Mouse (Mus musculus): ENCODE results near the gene Rasl11a.
A peak's percentile ranks its signal among the peaks of the same experiment; 100 is the strongest.
"Not testable (repeated sequence)": the region's sequence is repeated elsewhere in the genome, so short reads cannot be mapped to it uniquely, and the experiment has no call there.

The Rasl11a gene

GRCm38 (mm10) chr5:146844301-146844941, 450 bp upstream of the Rasl11a start:
- DNase-seq, result no peak

- no peak for DNase-seq
Observed at GRCm38 (mm10) chr5:146846489-146846888, 1.6 kb downstream of the Rasl11a start.

DNA sequence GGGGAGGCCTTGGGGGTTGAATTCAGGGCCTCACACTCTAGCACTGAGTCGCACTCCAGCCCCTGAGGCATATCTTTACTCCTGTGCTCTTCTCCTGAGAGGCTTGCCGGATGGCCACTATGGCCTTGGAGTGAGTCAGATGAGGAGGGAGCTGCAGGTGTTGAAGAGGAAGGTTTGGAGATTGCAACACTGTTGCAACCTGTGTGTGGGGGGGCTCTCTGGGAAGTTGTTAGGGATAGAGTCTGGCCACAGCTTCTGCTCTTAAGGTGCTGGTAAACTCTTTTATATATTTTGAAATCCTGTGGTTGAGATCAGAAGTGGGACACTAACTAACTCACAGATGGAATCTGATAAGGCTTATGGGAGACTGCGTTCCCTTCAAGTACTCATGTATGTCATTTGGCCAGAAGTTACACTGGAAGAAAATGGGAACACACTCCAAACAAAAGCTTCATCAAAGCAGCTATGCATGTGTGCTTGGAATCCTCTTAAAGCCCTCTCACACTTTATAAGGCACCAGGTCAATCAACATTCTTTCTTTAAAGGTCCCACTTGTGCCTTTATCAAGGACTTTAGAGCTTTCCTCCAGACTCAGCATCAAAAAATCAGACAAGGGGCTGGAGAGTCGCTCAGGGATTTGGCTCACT, 4.2 kb downstream of the Rasl11a start:
- DNase-seq, result no peak

DNA sequence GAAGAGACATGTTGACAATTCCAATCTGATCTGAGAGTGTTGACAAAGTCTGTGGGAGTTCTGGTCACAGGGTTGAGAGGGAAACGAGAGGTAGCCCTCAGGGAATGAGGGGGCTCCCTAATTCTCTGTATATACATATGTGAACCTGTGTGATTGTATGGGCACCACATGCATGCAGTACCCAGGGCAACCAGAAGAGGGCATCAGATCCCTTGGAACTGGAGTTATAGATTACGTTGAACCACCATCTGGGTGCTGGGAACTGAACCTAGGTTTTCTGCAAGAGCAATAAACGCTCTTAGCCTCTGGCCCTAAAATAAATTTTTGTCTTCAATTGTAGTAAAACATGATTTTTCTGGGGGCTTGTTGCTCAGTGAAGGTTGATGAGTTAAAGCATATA, 11.2 kb downstream of the Rasl11a start:
- DNase-seq, result no peak

GRCm38 (mm10) chr5:146857620-146858019, 12.7 kb downstream of the Rasl11a start:
- no peak for DNase-seq

GRCm38 (mm10) chr5:146858772-146859171, 13.9 kb downstream of the Rasl11a start:
- DNase-seq, result no peak

DNA sequence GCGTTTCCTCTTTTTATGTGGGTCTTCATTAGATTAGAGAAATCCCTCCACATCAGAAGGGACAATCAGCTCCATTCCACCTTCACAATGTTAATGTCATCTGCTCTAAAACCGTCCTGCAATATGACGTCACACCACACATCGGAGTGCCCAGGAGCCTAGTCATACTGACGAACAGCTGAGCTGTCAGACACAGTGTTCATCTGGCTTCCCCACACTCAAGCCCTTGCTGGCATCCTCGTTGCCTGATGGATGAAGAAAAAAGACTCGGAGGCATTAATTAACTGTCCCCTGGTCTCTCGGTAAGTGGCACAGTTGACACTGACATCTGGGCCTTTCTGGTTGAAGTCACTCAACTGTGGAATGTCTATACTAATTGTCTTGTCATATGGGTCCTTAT, 14.4 kb downstream of the Rasl11a start:
- DNase-seq, result no peak

- no peak for DNase-seq
Observed at GRCm38 (mm10) chr5:146860222-146860998, 15.5 kb downstream of the Rasl11a start.

DNA sequence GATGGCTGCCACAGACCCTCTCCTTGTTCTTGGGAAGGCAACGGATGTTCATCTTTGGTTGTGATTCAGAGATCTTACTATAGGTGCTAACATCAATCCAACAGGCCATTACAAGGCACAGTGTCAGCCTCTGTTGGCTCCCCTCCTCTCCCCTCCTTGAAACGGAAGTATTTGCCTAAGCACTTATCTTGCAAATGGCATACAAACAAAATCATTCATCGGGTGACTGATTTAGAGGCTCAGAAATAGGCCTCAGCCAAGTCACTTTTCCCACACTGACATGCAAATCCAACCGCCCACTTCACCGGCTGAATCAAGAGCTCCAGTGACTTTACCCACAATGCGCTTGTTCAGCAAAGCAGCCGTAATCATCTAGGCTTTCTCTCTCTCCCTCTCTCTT, 16.7 kb downstream of the Rasl11a start:
- no peak for DNase-seq

DNA sequence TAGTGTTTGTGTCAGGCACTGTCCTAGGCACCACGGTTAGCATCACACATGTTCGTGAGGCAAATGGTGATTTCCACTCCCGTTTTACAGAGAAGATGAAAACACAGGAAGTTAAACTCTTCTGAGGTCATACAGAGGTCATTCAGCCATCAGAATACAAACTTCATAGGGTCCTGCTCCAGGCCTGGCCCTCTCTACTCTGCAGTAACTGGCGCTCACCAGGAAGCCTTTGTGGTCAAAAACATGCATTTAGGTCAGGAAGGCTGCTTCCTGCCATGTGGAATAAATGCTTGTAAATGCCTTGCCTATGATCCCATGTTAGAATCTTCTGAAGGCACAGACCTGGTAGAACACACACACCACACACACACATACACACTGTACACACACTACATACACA, 20.6 kb downstream of the Rasl11a start:
- DNase-seq, result no peak

GRCm38 (mm10) chr5:146866277-146866676, 21.4 kb downstream of the Rasl11a start:
- no peak for DNase-seq

DNA sequence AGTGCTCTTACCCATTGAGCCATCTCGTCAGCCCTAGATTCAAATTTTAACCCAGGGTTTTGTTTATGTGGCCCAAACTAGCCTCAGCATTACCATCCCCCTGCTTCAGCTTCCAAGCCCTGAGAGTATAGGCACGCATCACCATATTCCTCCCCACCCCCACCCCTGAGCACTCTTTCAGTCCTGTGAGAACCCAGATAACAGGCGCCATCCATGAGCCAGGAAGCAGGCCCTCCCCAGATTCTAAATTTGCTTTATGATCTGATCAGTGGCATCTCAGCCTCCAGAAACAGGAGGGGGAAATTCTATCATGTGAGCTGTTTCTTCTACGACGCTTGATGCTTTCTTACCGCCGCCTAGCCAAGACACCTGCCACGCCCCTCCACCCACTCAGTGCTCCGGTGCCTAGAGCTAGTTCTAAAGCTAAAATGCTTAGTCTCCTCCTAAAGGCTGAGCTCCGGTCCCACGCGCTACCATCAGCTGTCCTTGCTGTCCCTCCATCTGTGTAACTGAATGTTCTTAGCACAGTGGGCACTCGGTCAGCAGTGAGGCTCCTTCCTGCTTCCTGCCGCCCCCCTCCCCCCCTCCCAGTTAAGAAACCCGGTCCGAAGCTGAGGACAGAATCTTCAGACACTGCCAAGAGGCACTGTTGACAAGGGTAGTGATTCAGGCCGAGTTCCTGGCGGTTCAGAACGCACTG, 22.5 kb downstream of the Rasl11a start:
- DNase-seq, result peak; percentile 57 to 71

DNA sequence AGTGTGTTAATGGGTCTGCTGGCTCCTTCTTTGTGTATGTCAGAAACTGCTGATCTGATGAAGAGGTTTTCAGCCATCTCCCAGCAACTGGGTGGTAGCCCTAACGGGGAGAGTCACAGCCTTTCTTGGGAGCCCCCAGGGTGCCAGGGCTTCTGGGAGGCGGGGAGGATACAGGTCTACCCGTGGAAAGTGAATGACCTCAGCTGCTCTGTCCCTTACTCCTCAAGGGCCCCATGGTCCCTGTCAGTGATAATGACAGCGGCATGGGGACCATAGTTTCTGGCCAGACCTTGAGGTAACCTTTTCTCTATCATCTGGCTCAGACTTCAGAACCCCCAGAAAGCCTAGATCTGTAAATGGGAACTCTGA, 23.1 kb downstream of the Rasl11a start:
- DNase-seq, result no peak

GRCm38 (mm10) chr5:146872981-146873631, 28.2 kb downstream of the Rasl11a start:
- DNase-seq, result no peak

DNA sequence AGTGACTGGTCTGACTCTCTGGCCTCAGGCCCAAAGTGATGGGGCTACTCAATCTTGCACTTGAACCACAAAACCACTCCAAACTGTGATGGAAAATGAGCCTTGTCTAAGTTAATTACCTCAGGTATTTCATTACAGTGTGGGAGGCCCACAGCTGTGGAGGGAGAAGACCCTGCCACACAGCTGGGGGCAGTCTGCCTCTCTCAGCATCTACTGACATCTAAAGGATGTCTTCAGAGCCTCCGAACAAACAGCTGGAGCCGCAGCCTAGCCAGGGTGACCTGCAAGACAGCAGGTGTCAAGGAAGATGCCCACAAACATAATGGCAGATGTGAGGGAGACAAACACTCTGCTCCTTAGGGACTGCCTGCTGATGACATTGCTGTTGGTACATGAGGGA, 31.2 kb downstream of the Rasl11a start:
- no peak for DNase-seq

- not testable (repeated sequence) for DNase-seq
Observed at GRCm38 (mm10) chr5:146877882-146878281, 33.0 kb downstream of the Rasl11a start.

DNA sequence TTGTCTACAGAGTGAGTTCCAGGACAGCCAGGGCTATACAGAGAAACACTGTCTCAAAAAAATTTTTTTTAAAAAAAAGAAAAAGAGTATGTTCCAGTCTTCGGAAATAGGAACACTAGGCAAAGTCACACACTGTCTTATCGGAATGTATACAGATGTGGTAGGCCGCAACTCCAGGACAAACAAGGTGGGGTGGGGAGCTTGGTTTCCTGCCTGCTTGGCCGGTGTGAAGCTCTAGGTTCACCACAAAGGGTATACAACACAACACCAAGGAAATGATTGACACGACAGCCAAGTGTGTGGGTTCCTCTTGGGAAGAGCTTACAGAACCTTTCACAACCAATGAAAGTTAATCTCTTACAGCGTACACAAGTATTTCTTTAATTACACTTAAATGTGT, 37.4 kb downstream of the Rasl11a start:
- DNase-seq, result no peak

DNA sequence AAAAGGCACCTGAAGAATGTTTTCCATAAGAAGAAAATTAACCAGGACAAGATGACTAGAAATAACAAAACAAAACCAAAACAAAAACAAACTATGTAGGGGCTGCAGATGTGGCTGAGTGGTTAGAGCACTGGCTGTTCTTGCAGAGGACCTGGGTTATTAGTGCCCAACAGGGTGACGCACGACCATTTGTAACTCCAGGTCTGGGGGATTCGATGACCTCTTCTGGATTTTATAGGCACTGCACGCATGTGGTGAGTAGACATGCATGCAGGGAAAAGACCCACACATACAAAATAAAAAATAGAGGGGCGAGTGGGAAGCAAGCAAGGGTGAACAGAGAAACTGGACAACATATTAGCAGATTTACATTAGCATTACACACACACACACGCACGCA, 38.2 kb downstream of the Rasl11a start:
- DNase-seq, result no peak

- no peak for DNase-seq
Observed at GRCm38 (mm10) chr5:146883486-146884272, 38.8 kb downstream of the Rasl11a start.

- DNase-seq, result no peak
Observed at GRCm38 (mm10) chr5:146891127-146891526, 46.3 kb downstream of the Rasl11a start.

- no peak for DNase-seq
Observed at GRCm38 (mm10) chr5:146892904-146893303, 48.0 kb downstream of the Rasl11a start.
